Mouse (Mus musculus) liver, embryonic 11.5 days (tissue): ENCODE data around the gene Fcrlb. TPM values are rescaled to one million over a fixed set of nuclear protein-coding genes. Genes with fewer than 3 reads are reported as not detected.
"Not testable (repeated sequence)": the region's sequence is repeated elsewhere in the genome, so short reads cannot be mapped to it uniquely, and the experiment has no call there.

Source experiments
- ATAC-seq: fragments of 200-750 bp; cut with Nextera tagmentation; replicated peaks from 2 replicates; pipeline ENCODE4 v1.8.0; 2017; ENCODE audit warnings: moderate number of reproducible peaks, mild to moderate bottlenecking, moderate TSS enrichment, moderate library complexity; ENCODE audit not compliant: low FRiP score
- DNase-seq: peaks from one replicate; pipeline ENCODE4 v3.0.0-alpha.2; 2017; ENCODE audit warnings: low spot score
- H3K27ac ChIP-seq: fragments of 300-500 bp; sonication (generic); 2 replicates; pipeline ENCODE4 v1.5.1; 2014; ENCODE audit warnings: mild to moderate bottlenecking, low read depth, low read length, control low read depth
- H3K27me3 ChIP-seq: fragments of 300-500 bp; sonication (generic); replicated peaks from 2 replicates; pipeline ENCODE4 v1.6.1; 2014; ENCODE audit warnings: low read length, mixed read lengths; ENCODE audit not compliant: control insufficient read depth, insufficient read depth
- H3K36me3 ChIP-seq: fragments of 300-500 bp; sonication (generic); 2 replicates; pipeline ENCODE4 v1.6.1; 2014; ENCODE audit warnings: mild to moderate bottlenecking, low read length, moderate library complexity, mixed read lengths; ENCODE audit not compliant: control insufficient read depth, insufficient read depth
- H3K4me1 ChIP-seq: fragments of 300-500 bp; sonication (generic); replicated peaks from 2 replicates; pipeline ENCODE4 v1.6.1; 2014; ENCODE audit warnings: low read length, mixed read lengths; ENCODE audit not compliant: control insufficient read depth, insufficient read depth
- H3K4me2 ChIP-seq: fragments of 300-500 bp; sonication (generic); 2 replicates; pipeline ENCODE4 v1.6.1; 2014; ENCODE audit warnings: mild to moderate bottlenecking, control low read depth, moderate library complexity
- H3K4me3 ChIP-seq: fragments of 300-500 bp; sonication (generic); 2 replicates; pipeline ENCODE4 v1.5.1; 2014; ENCODE audit warnings: low read depth, low read length, control low read depth
- H3K9ac ChIP-seq: fragments of 300-500 bp; sonication (generic); 2 replicates; pipeline ENCODE4 v1.6.1; 2014; ENCODE audit warnings: low read depth, low read length, control low read depth
- H3K9me3 ChIP-seq: fragments of 300-500 bp; sonication (generic); 2 replicates; pipeline ENCODE4 v1.6.1; 2016; ENCODE audit warnings: low read length, inconsistent platforms, mixed read lengths; ENCODE audit not compliant: control insufficient read depth
- WGBS: fragments of 180-500 bp; shearing (Covaris S2); extraction: QIAGEN DNeasy Blood & Tissue Kit; methylation state at CpG from one replicate; pipeline ENCODE4 v1.1.7; 2014; 5-methylcytosine and 5-hydroxymethylcytosine counted together
- polyA plus RNA-seq: library from polyadenylated mRNA; unstranded; fragments of >200 nt; fragmentation: Nextera tagmentation; extraction: Ambion mirVana; gene quantifications from 2 replicates; pipeline ENCODE4 v1.2.1, GENCODE M21; 2014

The Fcrlb gene
- polyA plus RNA-seq = 0.14 TPM in 1 of 2 replicates, not detected in the other

DNA sequence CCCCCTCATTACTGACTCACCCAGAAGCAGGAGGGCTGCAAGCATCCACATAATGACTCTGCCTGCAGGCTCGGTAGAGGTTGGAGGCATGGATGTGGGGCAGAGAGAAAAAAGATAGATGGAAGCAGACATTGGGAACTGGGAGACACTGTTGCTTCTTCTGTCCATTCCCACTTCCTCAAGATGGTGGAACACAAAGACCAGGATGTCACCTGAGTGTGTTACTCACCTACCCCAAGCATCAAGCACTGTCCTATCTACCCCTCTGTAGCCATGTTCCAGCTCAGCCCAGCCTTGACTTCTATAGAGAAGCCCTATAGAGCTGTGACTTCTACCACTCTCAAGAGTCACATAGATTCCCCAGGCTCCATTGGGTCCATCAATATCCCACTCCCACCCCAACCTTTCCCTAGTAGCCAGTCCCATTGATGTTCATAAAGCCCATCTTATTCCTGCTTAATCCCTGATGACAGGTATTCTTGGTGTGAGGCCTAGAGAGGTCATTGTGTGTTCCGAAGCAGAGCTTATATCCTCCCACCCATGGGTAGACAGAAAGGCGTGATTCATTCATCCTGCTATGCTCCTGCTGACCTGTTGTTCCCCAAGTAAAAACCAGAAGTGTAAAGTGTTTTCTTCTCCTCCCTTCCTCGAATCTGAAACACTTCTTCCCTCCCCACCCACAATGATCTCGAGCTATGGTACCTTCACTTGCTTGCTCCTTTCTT lies at the start of gene Fcrlb:
Fcrlb (minus strand) TSS at position 51 of the 725 bp plus-strand sequence.
- Histone ChIP-seq H3K36me3 (no peaks in the 10 kb centered on the region), H3K4me3 (no peak within 1 kb of the TSS), H3K27ac (no peak within 1 kb of the TSS), H3K9me3 (no peaks in the 10 kb centered on the region), H3K4me2 (no peak within 1 kb of the TSS), H3K4me1 (peaks cover 4% of the 10 kb centered on the region; the same call in 1 of the 2 replicates), H3K9ac (no peak within 1 kb of the TSS), H3K27me3 (peaks cover 14% of the 10 kb centered on the region)
- ATAC-seq = no peak
- 56% methylated on average over 5 of the region's 5 CpGs for WGBS
- DNase-seq = no peak

DNA sequence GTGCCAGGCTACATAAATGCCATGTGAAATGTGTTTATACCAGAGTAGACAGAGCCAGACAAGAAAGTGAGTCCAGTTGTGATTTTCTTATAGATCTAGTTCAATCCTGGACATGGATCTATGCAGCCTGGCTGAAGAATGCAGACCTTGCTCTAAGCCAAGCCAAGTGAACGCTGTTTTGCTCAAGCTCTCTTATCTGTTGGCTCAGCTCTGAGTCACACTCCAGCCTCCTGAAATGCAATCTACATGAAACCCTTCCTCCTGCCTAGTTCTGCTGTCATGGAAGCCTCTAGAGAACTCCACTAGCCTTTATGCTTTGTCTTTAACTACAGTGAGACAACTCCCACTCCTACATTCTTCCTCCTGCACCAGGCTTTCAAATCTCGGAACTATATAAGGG lies 49.6 kb upstream of the Fcrlb start:
- no peak overlapping the region for H3K4me3 ChIP-seq
- no peaks in the 10 kb centered on the region for H3K36me3 ChIP-seq
- H3K4me2 ChIP-seq = no peak overlapping the region
- H3K9me3 ChIP-seq = no peaks in the 10 kb centered on the region
- H3K9ac ChIP-seq = no peak overlapping the region
- ATAC-seq (no peak), DNase-seq (no peak)
- no peak overlapping the region for H3K27ac ChIP-seq
- H3K4me1 ChIP-seq = peaks cover 3% of the 10 kb centered on the region; the same call in 1 of the 2 replicates
- no peaks in the 10 kb centered on the region for H3K27me3 ChIP-seq
- 43% methylated on average over 2 of the region's 2 CpGs for WGBS

DNA sequence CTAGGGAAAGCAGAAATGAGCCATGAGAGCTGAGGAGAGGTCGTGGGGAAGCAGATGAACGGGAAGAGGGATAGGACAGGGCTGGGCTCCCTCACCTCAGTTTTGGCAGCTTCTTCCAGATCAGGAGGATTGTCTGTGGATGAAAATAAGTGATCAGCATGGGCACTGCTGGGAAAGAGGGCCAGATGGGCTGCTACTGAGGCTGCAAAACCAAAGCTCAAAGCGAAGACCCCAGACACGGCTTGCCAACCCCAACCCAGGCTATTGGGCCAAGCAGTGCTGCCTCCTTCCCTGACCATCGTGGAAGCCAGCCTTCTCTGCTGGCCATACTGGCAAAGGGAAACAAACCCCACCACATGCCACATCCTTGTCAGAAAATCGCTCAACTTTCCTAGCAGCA lies 48.4 kb upstream of the Fcrlb start:
- 73% methylated on average over 6 of the region's 6 CpGs for WGBS
- no peaks in the 10 kb centered on the region for H3K27me3 ChIP-seq
- H3K27ac ChIP-seq = no peak overlapping the region
- no peak overlapping the region for H3K4me2 ChIP-seq
- no peaks in the 10 kb centered on the region for H3K36me3 ChIP-seq
- H3K9ac ChIP-seq = no peak overlapping the region
- no peaks in the 10 kb centered on the region for H3K9me3 ChIP-seq
- peaks cover 3% of the 10 kb centered on the region; the same call in 1 of the 2 replicates for H3K4me1 ChIP-seq
- H3K4me3 ChIP-seq = no peak overlapping the region
- DNase-seq = no peak
- no peak for ATAC-seq

DNA sequence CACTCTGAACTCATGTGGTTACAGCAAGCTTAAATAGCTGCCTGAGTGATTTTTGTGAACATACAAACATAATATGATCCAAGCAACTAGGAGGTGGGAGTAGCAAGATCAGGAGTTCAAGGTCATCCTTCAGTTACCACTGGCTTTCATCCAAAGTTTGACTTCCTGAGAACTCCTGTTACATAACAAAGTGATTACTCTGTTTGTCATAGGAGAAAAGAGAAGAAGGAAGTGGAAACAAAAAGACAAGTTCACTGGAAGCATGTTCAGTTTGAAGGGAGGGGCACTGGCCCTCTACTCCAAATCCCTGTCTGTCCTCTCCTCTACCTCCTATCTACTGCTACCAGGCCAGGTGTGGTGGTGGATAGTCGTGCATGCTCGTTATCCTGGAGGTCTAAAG lies 47.0 kb upstream of the Fcrlb start:
- ATAC-seq (no peak), DNase-seq (no peak)
- no peak overlapping the region for H3K4me3 ChIP-seq
- H3K9ac ChIP-seq = no peak overlapping the region
- H3K27ac ChIP-seq = no peak overlapping the region
- no peaks in the 10 kb centered on the region for H3K27me3 ChIP-seq
- H3K9me3 ChIP-seq = no peaks in the 10 kb centered on the region
- 58% methylated on average over 2 of the region's 2 CpGs for WGBS
- no peak overlapping the region for H3K4me2 ChIP-seq
- peaks cover 3% of the 10 kb centered on the region; the same call in 1 of the 2 replicates for H3K4me1 ChIP-seq
- no peaks in the 10 kb centered on the region for H3K36me3 ChIP-seq

DNA sequence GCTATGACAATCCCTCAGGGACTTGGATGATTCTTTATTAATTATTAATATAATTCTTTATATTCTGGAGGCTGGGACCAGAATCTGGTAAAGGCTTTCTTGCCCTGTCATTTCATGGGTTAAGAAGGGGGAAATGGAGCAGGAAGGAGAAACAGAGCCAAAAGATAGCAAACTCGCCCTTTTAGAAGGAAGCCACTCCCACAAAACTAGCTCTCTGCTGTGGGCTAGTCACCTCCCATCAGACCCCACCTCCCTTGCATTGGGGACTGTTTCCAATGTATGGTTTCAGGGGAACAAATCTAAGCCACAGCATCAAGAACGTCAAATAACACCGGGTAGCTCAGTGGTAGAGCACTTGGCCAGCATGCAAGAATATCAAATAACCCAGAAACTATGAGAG lies 45.5 kb upstream of the Fcrlb start:
- Histone ChIP-seq H3K4me3 (no peak overlapping the region), H3K36me3 (no peaks in the 10 kb centered on the region), H3K4me1 (peaks cover 3% of the 10 kb centered on the region; the same call in 1 of the 2 replicates), H3K27me3 (no peaks in the 10 kb centered on the region), H3K27ac (no peak overlapping the region), H3K4me2 (no peak overlapping the region), H3K9ac (no peak overlapping the region), H3K9me3 (no peaks in the 10 kb centered on the region)
- DNase-seq (no peak), ATAC-seq (no peak)
- WGBS = 39% methylated on average over 3 of the region's 3 CpGs

DNA sequence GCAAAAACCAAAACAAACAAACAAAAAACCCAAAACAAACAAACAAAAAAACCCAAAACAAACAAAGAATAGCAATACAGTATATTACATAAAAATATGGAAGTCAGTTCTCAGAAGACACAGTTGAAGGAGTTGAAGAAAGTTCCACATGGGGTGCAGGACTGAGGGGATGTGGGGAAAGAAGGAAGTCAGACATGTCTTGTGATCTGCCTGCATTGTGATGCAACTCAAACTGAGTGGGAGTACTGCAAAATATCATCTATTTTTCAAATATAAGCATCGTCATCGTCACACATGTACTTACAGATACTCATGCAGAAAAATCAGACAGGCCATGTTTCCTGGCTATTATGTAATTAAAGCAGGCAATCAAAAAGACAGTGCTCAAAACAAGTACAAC lies 40.5 kb upstream of the Fcrlb start:
- Histone ChIP-seq H3K36me3 (no peaks in the 10 kb centered on the region), H3K4me1 (no peaks in the 10 kb centered on the region), H3K9me3 (no peaks in the 10 kb centered on the region), H3K9ac (no peak overlapping the region), H3K4me3 (no peak overlapping the region), H3K4me2 (no peak overlapping the region), H3K27me3 (no peaks in the 10 kb centered on the region), H3K27ac (no peak overlapping the region)
- 76% methylated on average over 2 of the region's 2 CpGs for WGBS
- ATAC-seq (no peak), DNase-seq (no peak)

DNA sequence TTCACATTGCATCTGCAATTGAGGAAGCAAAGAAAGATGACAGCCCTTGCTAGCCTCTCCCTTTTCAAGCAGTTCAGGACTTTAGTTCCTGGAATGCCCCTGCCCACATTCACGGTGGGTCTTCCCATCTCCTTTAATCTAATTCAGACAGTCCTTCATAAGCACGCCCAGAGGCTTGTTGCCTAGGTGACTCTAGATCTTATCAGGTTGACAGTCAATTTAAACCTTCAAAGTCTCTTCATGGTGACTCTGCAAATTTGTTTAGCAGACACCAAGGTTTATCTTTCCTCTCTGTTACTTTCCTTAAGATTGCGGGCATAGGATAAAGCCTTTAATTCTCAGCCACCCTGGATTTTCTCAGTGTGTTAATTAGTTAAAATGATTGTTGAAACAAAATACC lies 38.0 kb upstream of the Fcrlb start:
- 16% methylated on average over 3 of the region's 3 CpGs for WGBS
- Histone ChIP-seq H3K27ac (no peak overlapping the region), H3K4me1 (no peaks in the 10 kb centered on the region), H3K36me3 (no peaks in the 10 kb centered on the region), H3K4me3 (no peak overlapping the region), H3K9ac (no peak overlapping the region), H3K27me3 (no peaks in the 10 kb centered on the region), H3K9me3 (peaks cover 4% of the 10 kb centered on the region; the same call in 1 of the 2 replicates), H3K4me2 (no peak overlapping the region)
- ATAC-seq (peak; percentile 70), DNase-seq (no peak)

DNA sequence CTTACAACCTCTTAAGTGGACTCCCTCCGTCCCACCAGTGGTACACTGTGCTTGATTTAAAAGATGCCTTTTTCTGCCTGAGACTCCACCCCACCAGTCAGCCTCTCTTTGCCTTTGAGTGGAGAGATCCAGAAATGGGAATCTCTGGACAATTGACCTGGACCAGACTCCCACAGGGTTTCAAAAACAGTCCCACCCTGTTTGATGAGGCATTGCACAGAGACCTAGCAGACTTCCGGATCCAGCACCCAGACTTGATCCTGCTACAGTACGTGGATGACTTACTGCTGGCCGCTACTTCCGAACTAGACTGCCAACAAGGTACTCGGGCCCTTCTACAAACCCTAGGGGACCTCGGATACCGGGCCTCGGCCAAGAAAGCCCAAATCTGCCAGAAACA lies 32.2 kb upstream of the Fcrlb start:
- not testable (repeated sequence) for H3K4me3 ChIP-seq, H3K4me2 ChIP-seq, H3K4me1 ChIP-seq, ATAC-seq, H3K27ac ChIP-seq, H3K27me3 ChIP-seq, H3K36me3 ChIP-seq, DNase-seq, H3K9ac ChIP-seq, H3K9me3 ChIP-seq
- WGBS = 90% methylated on average over 3 of the region's 9 CpGs

DNA sequence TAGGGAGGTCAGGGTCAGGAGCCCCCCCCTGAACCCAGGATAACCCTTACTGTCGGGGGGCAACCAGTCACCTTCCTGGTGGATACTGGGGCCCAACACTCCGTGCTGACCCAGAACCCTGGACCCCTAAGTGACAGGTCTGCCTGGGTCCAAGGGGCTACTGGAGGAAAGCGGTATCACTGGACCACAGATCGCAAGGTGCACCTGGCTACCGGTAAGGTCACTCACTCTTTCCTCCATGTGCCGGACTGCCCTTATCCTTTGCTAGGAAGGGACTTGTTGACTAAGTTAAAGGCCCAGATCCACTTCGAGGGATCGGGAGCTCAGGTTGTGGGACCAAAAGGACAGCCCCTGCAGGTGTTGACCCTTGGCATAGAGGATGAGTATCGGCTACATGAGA lies 31.4 kb upstream of the Fcrlb start:
- H3K4me2 ChIP-seq, H3K27ac ChIP-seq, DNase-seq, H3K9me3 ChIP-seq, H3K4me1 ChIP-seq, ATAC-seq, H3K36me3 ChIP-seq, H3K27me3 ChIP-seq, H3K4me3 ChIP-seq, H3K9ac ChIP-seq: not testable (repeated sequence)
- WGBS = 95% methylated on average over 9 of the region's 9 CpGs
